25 mouse cellular contexts compared by ENCODE assay signal in genomic region chr13:10982543-10982942, GRCm38 (mm10).
DNase-seq lines count a peak whose midpoint lies in the region; ATAC-seq and TF ChIP-seq lines count a peak whose summit lies in the region.
"Had no signal": no experiment of that assay in that cellular context is flagged by ENCODE, and none has a peak within 500 bp of the region (broad histone marks: within the 10 kb centered on the region; RNA-seq: fewer than 3 reads in every experiment).

No protein-coding gene starts in this region.

- no peaks in the 10 kb centered on the region for H3K27me3 ChIP-seq in midbrain, embryonic 13.5 days
- H3K27me3 ChIP-seq in midbrain, embryonic 10.5 days (ENCODE audit: low read depth, poor library complexity, severe bottlenecking): no peaks in the 10 kb centered on the region
- H3K27me3 ChIP-seq in midbrain, embryonic 15.5 days (replicated peaks): no peaks in the 10 kb centered on the region
- no peaks in the 10 kb centered on the region for H3K27me3 ChIP-seq in midbrain, postnatal 0 days (ENCODE audit: insufficient read depth, low read length)
- no peaks in the 10 kb centered on the region for H3K27me3 ChIP-seq in midbrain, embryonic 16.5 days (ENCODE audit: control insufficient read depth, insufficient read depth, low read depth, low read length)
- no peaks in the 10 kb centered on the region for H3K27me3 ChIP-seq in intestine, embryonic 16.5 days (replicated peaks; ENCODE audit: control insufficient read depth, insufficient read depth, low read length)
- H3K27me3 ChIP-seq: embryonic facial prominence, embryonic 13.5 days; embryonic facial prominence, embryonic 15.5 days; forebrain, embryonic 12.5 days; Patski had no signal

- 0 out of 2 replicates have a peak, but pooled peaks have one; percentile 24 for ATAC-seq in midbrain, embryonic 13.5 days
- peak; percentile 56; the same call in 1 of the 2 replicates for ATAC-seq in midbrain, embryonic 15.5 days (replicated peaks)
- ATAC-seq in midbrain, postnatal 0 days (ENCODE audit: low FRiP score): no peak; the same call in 1 of the 2 replicates
- ATAC-seq in midbrain, embryonic 16.5 days: peak; percentile 51; the same call in 1 of the 2 replicates
- no peak for ATAC-seq in intestine, embryonic 16.5 days
- ATAC-seq: activated CD4-positive, CD25-positive, alpha-beta regulatory T cell, adult 4 months; forebrain, embryonic 14.5 days; forebrain, embryonic 16.5 days; Patski had no signal

- no peaks in the 10 kb centered on the region for H3K9me3 ChIP-seq in midbrain, embryonic 13.5 days
- H3K9me3 ChIP-seq in midbrain, embryonic 10.5 days (replicated peaks): no peaks in the 10 kb centered on the region
- no peaks in the 10 kb centered on the region for H3K9me3 ChIP-seq in midbrain, embryonic 15.5 days
- no peaks in the 10 kb centered on the region for H3K9me3 ChIP-seq in midbrain, postnatal 0 days (ENCODE audit: low read length)
- H3K9me3 ChIP-seq in midbrain, embryonic 16.5 days (replicated peaks; ENCODE audit: control insufficient read depth, low read length, poor library complexity, severe bottlenecking): no peaks in the 10 kb centered on the region
- no peaks in the 10 kb centered on the region for H3K9me3 ChIP-seq in intestine, embryonic 16.5 days (ENCODE audit: control insufficient read depth, low read length)
- H3K9me3 ChIP-seq: embryonic facial prominence, embryonic 13.5 days; embryonic facial prominence, embryonic 15.5 days; forebrain, embryonic 10.5 days; forebrain, embryonic 12.5 days had no signal

- no peak for TF ChIP-seq CTCF in midbrain, postnatal 0 days (IDR thresholded peaks at IDR 0.05)

- no peaks in the 10 kb centered on the region for H3K4me1 ChIP-seq in midbrain, embryonic 13.5 days (replicated peaks)
- H3K4me1 ChIP-seq in midbrain, embryonic 10.5 days: no peaks in the 10 kb centered on the region
- no peaks in the 10 kb centered on the region for H3K4me1 ChIP-seq in midbrain, embryonic 15.5 days
- H3K4me1 ChIP-seq in midbrain, postnatal 0 days (ENCODE audit: insufficient read depth, low read length): no peaks in the 10 kb centered on the region
- H3K4me1 ChIP-seq in midbrain, embryonic 16.5 days (ENCODE audit: control insufficient read depth, insufficient read depth, low read length): no peaks in the 10 kb centered on the region
- no peaks in the 10 kb centered on the region for H3K4me1 ChIP-seq in intestine, embryonic 16.5 days (ENCODE audit: control insufficient read depth, insufficient read depth, low read length)
- H3K4me1 ChIP-seq: embryonic facial prominence, embryonic 13.5 days; embryonic facial prominence, embryonic 15.5 days; forebrain, embryonic 10.5 days; forebrain, embryonic 12.5 days had no signal

- H3K4me2 ChIP-seq in midbrain, embryonic 13.5 days (replicated peaks): no peak overlapping the region
- no peak overlapping the region for H3K4me2 ChIP-seq in midbrain, embryonic 15.5 days
- no peak overlapping the region for H3K4me2 ChIP-seq in midbrain, postnatal 0 days (ENCODE audit: low read depth, low read length, poor library complexity, severe bottlenecking)
- no peak overlapping the region for H3K4me2 ChIP-seq in midbrain, embryonic 16.5 days (ENCODE audit: low read length)
- H3K4me2 ChIP-seq in intestine, embryonic 16.5 days (ENCODE audit: low read depth, low read length): no peak overlapping the region
- H3K4me2 ChIP-seq: embryonic facial prominence, embryonic 13.5 days; embryonic facial prominence, embryonic 15.5 days; forebrain, embryonic 12.5 days had no signal

- no peak overlapping the region for H3K9ac ChIP-seq in midbrain, embryonic 13.5 days (replicated peaks)
- H3K9ac ChIP-seq in midbrain, embryonic 15.5 days: no peak overlapping the region
- no peak overlapping the region for H3K9ac ChIP-seq in midbrain, postnatal 0 days (replicated peaks; ENCODE audit: low read length, poor library complexity, severe bottlenecking)
- H3K9ac ChIP-seq in midbrain, embryonic 16.5 days (ENCODE audit: low read depth, low read length): no peak overlapping the region
- no peak overlapping the region for H3K9ac ChIP-seq in intestine, embryonic 16.5 days (ENCODE audit: low read depth, low read length)
- H3K9ac ChIP-seq: embryonic facial prominence, embryonic 13.5 days; embryonic facial prominence, embryonic 15.5 days; forebrain, embryonic 12.5 days had no signal

- H3K4me3 ChIP-seq in midbrain, embryonic 13.5 days (replicated peaks): no peak overlapping the region
- H3K4me3 ChIP-seq in midbrain, embryonic 10.5 days: no peak overlapping the region
- no peak overlapping the region for H3K4me3 ChIP-seq in midbrain, embryonic 15.5 days
- H3K4me3 ChIP-seq in midbrain, postnatal 0 days (ENCODE audit: low read depth, low read length): no peak overlapping the region
- no peak overlapping the region for H3K4me3 ChIP-seq in midbrain, embryonic 16.5 days (ENCODE audit: low read depth, low read length)
- no peak overlapping the region for H3K4me3 ChIP-seq in intestine, embryonic 16.5 days (ENCODE audit: low read length)
- H3K4me3 ChIP-seq: embryonic facial prominence, embryonic 13.5 days; embryonic facial prominence, embryonic 15.5 days; erythroblast, embryonic 14.5 days; forebrain, embryonic 10.5 days; forebrain, embryonic 12.5 days had no signal

- DNase-seq in midbrain, embryonic 10.5 days (ENCODE audit: low spot score): no peak
- DNase-seq in midbrain, postnatal 0 days (ENCODE audit: low spot score): no peak
- DNase-seq: adrenal gland, adult 8-10 months; adrenal gland, postnatal 14 days; adrenal gland, postnatal 36 days; cerebellum, adult 11 months; cerebellum, adult 18-20 months; cerebellum, adult 8-10 months; cerebellum, adult 9-11 months; cerebellum, postnatal 14 days; cerebellum, postnatal 36 days; embryo, embryonic 11 days had no signal

- no peaks in the 10 kb centered on the region for H3K36me3 ChIP-seq in midbrain, embryonic 13.5 days
- H3K36me3 ChIP-seq in midbrain, embryonic 10.5 days: no peaks in the 10 kb centered on the region
- H3K36me3 ChIP-seq in midbrain, embryonic 15.5 days (replicated peaks): no peaks in the 10 kb centered on the region
- no peaks in the 10 kb centered on the region for H3K36me3 ChIP-seq in midbrain, postnatal 0 days (ENCODE audit: insufficient read depth, low read length)
- H3K36me3 ChIP-seq in midbrain, embryonic 16.5 days (ENCODE audit: control insufficient read depth, insufficient read depth, low read length): no peaks in the 10 kb centered on the region
- H3K36me3 ChIP-seq in intestine, embryonic 16.5 days (ENCODE audit: control insufficient read depth, insufficient read depth, low read length): no peaks in the 10 kb centered on the region
- H3K36me3 ChIP-seq: embryonic facial prominence, embryonic 13.5 days; embryonic facial prominence, embryonic 15.5 days; forebrain, embryonic 10.5 days; forebrain, embryonic 12.5 days had no signal

- no peak overlapping the region for H3K27ac ChIP-seq in midbrain, embryonic 13.5 days
- no peak overlapping the region for H3K27ac ChIP-seq in midbrain, embryonic 10.5 days (replicated peaks)
- H3K27ac ChIP-seq in midbrain, embryonic 15.5 days: no peak overlapping the region
- H3K27ac ChIP-seq in midbrain, postnatal 0 days (ENCODE audit: low read depth, low read length): no peak overlapping the region
- H3K27ac ChIP-seq in midbrain, embryonic 16.5 days (ENCODE audit: low read length): no peak overlapping the region
- no peak overlapping the region for H3K27ac ChIP-seq in intestine, embryonic 16.5 days (ENCODE audit: low read length)
- H3K27ac ChIP-seq: embryonic facial prominence, embryonic 13.5 days; embryonic facial prominence, embryonic 15.5 days; forebrain, embryonic 10.5 days; forebrain, embryonic 12.5 days had no signal

- WGBS in midbrain, embryonic 13.5 days: 74% methylated on average over 4 of the region's 4 CpGs
- WGBS in midbrain, embryonic 10.5 days: 89% methylated on average over 4 of the region's 4 CpGs
- WGBS in midbrain, embryonic 15.5 days: 60% methylated on average over 4 of the region's 4 CpGs
- WGBS in midbrain, postnatal 0 days: 42% methylated on average over 4 of the region's 4 CpGs
- 60% methylated on average over 4 of the region's 4 CpGs for WGBS in midbrain, embryonic 16.5 days
- 86% methylated on average over 4 of the region's 4 CpGs for WGBS in intestine, embryonic 16.5 days

Comparison
In these comparisons a context has a peak if more than half of its experiments do, and no peak if none do; other contexts are left out.
1. ATAC-seq: peak in midbrain, embryonic 13.5 days (single experiment), midbrain, embryonic 15.5 days (single experiment) and midbrain, embryonic 16.5 days (single experiment); none in midbrain, postnatal 0 days (single experiment) and intestine, embryonic 16.5 days (single experiment).